Mouse (Mus musculus) midbrain, embryonic 16.5 days (tissue): ENCODE measurements around the gene Atp6v1g2. TPM values are rescaled to one million over a fixed set of nuclear protein-coding genes. Genes with fewer than 3 reads are reported as not detected.
A peak's percentile ranks its signal among the peaks of the same experiment; 100 is the strongest.

Source experiments
- ATAC-seq: fragments of 200-750 bp; cut with Nextera tagmentation; 2 replicates; pipeline ENCODE4 v1.8.0; 2017; ENCODE audit warnings: moderate TSS enrichment
- H3K27ac ChIP-seq: fragments of 300-500 bp; sonication (generic); 2 replicates; pipeline ENCODE4 v1.5.1; 2014; ENCODE audit warnings: mild to moderate bottlenecking, low read length, mixed read lengths
- H3K27me3 ChIP-seq: fragments of 300-500 bp; sonication (generic); 2 replicates; pipeline ENCODE4 v1.6.1; 2014; ENCODE audit warnings: low read depth, low read length, mixed read lengths; ENCODE audit not compliant: control insufficient read depth, insufficient read depth
- H3K36me3 ChIP-seq: fragments of 300-500 bp; sonication (generic); 2 replicates; pipeline ENCODE4 v1.6.1; 2014; ENCODE audit warnings: mild to moderate bottlenecking, low read length, moderate library complexity, mixed read lengths; ENCODE audit not compliant: control insufficient read depth, insufficient read depth
- H3K4me1 ChIP-seq: fragments of 300-500 bp; sonication (generic); 2 replicates; pipeline ENCODE4 v1.6.1; 2014; ENCODE audit warnings: mild to moderate bottlenecking, low read length, mixed read lengths; ENCODE audit not compliant: control insufficient read depth, insufficient read depth
- H3K4me2 ChIP-seq: fragments of 300-500 bp; sonication (generic); 2 replicates; pipeline ENCODE4 v1.6.1; 2014; ENCODE audit warnings: mild to moderate bottlenecking, low read length, mixed read lengths
- H3K4me3 ChIP-seq: fragments of 300-500 bp; sonication (generic); 2 replicates; pipeline ENCODE4 v1.5.1; 2014; ENCODE audit warnings: low read depth, mild to moderate bottlenecking, low read length, moderate library complexity, mixed read lengths
- H3K9ac ChIP-seq: fragments of 300-500 bp; sonication (generic); 2 replicates; pipeline ENCODE4 v1.6.1; 2014; ENCODE audit warnings: low read depth, low read length, mixed read lengths
- H3K9me3 ChIP-seq: fragments of 300-500 bp; sonication (generic); replicated peaks from 2 replicates; pipeline ENCODE4 v1.6.1; 2014; ENCODE audit warnings: mild to moderate bottlenecking, low read length, mixed read lengths; ENCODE audit not compliant: control insufficient read depth, poor library complexity, severe bottlenecking
- WGBS: fragments of 180-500 bp; shearing (Covaris S2); extraction: QIAGEN DNeasy Blood & Tissue Kit; methylation state at CpG from one replicate; pipeline ENCODE4 v1.1.7; 2014; 5-methylcytosine and 5-hydroxymethylcytosine counted together
- polyA plus RNA-seq: library from polyadenylated mRNA; unstranded; fragments of >200 nt; fragmentation: Nextera tagmentation; extraction: Ambion mirVana; gene quantifications from 2 replicates; pipeline ENCODE4 v1.2.1, GENCODE M21; 2015

The Atp6v1g2 gene
- polyA plus RNA-seq, 1 experiment from 2014 or later = 139 TPM

DNA sequence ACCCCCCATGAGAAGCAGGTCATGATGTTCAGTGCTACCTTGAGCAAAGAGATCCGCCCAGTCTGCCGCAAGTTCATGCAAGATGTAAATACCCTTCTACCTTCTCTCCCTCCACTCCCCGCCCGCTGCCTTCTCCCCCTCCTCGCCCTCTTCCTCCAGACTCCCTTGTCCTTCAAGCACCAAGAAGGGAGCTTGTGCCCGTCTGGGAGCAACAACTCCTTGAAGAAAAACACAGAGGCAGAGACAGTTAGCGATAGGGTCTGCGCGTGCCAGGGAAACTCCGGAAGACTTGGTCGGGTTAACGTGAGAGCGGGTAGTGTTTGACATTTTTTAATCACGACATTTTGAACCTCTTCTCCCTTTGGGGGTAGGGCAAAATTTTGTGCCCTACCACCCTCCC is 15.5 kb downstream of the Atp6v1g2 start:
- no peak overlapping the region for H3K4me2 ChIP-seq
- H3K36me3 ChIP-seq = peaks cover 71% of the 10 kb centered on the region
- no peak overlapping the region for H3K27ac ChIP-seq
- WGBS = 90% methylated on average over 14 of the region's 14 CpGs
- H3K9me3 ChIP-seq = no peaks in the 10 kb centered on the region
- H3K27me3 ChIP-seq = no peaks in the 10 kb centered on the region
- H3K9ac ChIP-seq = no peak overlapping the region
- no peak overlapping the region for H3K4me3 ChIP-seq
- ATAC-seq = no peak
- H3K4me1 ChIP-seq = peaks cover 17% of the 10 kb centered on the region

DNA sequence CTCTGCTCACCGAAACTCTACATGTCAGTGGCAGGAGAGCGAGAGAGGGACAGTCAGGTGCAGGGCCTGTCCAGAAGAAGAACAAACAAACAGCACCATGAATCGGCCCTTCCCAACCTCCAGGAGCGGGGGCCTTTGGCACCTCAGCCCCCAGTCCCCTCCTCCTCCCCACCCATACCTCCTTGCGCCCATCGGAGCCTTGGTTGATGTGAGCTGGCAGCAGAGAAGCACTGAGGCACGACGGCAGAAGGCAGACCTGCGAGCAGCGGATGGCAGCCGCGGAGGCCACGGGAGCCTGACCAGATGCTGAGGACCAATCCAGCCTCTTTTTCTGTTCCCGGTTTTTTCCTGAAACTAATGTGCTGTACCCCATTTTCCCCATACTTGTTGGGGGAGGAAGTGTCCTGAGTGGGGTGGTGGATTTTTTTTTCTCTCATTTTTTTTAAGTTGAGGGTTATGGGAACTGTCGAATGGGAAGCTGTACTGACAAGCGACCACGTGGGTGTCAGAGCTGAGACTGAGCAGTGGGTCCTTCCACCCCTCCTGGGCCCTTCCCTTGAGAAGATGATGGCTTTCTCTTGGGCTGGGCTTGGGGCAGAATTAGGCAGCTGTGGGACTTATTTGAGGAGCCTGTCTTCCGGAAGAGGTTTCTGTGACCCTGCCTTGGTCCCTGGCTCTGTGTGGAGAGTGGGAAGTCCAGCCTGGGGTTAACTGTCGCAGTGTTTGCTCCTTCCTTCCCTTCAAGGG is 16.2 kb downstream of the Atp6v1g2 start:
- Histone ChIP-seq H3K4me3 (no peak overlapping the region), H3K4me1 (peaks cover 11% of the 10 kb centered on the region), H3K27ac (no peak overlapping the region), H3K27me3 (no peaks in the 10 kb centered on the region), H3K36me3 (peaks cover 70% of the 10 kb centered on the region), H3K9me3 (no peaks in the 10 kb centered on the region), H3K4me2 (no peak overlapping the region), H3K9ac (no peak overlapping the region)
- WGBS = 84% methylated on average over 19 of the region's 19 CpGs
- no peak for ATAC-seq

DNA sequence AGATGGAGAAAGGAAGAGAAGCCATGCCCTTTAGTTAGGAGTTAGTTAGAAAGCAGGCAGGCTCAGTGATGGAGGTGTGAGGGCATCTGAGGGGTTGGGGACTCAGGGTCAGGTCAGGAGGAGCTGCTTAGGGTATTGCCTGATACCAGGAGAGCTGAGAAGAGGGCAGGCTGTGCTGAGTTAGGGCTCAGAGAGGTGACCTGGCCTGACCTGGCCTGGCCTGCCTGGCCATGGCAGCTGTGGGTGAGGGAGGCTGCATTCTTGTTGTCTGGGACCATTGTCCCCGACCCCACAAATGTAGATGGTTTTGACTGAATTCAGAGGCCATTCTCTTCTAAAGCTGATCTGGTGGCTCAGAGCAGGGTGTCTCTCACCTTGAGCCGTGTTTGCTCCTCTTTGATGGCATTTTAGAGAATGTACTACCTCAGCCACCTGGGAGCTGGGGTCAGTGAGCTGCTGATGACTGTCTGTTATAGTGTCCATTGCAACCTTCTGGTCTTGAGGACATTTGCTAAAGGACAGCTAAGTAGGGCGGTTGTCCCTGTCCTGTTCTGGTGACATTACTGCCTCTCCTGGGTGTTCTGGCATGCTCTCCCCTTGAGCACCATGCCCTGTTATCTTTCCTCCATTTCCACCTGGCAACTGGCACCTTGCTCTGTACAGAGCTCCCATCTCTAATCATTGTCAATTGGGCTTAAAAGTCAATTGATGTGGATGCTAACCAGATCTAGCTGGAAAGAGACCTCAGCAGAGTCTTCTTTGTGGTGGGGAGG is 17.1 kb downstream of the Atp6v1g2 start:
- Histone ChIP-seq H3K36me3 (peaks cover 64% of the 10 kb centered on the region), H3K4me3 (no peak overlapping the region), H3K4me1 (peaks cover 2% of the 10 kb centered on the region), H3K4me2 (no peak overlapping the region), H3K27ac (no peak overlapping the region), H3K9ac (no peak overlapping the region), H3K27me3 (no peaks in the 10 kb centered on the region), H3K9me3 (no peaks in the 10 kb centered on the region)
- WGBS = 84% methylated on average over 3 of the region's 3 CpGs
- no peak for ATAC-seq

DNA sequence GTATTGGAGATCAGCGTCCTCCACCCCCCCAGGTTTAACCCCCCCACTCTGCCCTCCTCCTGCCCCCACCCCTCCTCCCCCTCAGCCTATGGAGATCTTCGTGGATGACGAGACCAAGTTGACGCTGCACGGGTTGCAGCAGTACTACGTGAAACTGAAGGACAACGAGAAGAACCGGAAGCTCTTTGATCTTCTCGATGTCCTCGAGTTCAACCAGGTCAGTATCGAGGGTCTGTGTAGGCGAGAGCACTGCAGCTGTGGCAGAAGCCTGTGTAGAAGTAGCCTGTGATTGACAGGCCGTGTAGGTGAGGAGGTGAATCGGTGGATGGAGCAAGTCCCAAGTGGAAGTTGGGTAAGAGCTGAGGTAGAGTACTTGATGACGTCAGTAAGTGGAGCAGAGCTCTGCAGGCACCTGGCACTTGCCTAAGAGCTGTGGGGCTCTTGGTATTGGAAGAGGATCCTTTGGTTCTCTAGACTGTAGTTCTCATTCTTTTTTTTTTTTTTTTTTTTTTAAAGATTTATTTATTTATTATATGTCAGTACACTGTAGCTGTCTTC is 17.8 kb downstream of the Atp6v1g2 start:
- Histone ChIP-seq H3K27me3 (no peaks in the 10 kb centered on the region), H3K27ac (no peak overlapping the region), H3K36me3 (peaks cover 61% of the 10 kb centered on the region), H3K4me2 (no peak overlapping the region), H3K4me1 (no peaks in the 10 kb centered on the region), H3K4me3 (no peak overlapping the region), H3K9me3 (no peaks in the 10 kb centered on the region), H3K9ac (no peak overlapping the region)
- WGBS = 80% methylated on average over 15 of the region's 15 CpGs
- no peak for ATAC-seq

DNA sequence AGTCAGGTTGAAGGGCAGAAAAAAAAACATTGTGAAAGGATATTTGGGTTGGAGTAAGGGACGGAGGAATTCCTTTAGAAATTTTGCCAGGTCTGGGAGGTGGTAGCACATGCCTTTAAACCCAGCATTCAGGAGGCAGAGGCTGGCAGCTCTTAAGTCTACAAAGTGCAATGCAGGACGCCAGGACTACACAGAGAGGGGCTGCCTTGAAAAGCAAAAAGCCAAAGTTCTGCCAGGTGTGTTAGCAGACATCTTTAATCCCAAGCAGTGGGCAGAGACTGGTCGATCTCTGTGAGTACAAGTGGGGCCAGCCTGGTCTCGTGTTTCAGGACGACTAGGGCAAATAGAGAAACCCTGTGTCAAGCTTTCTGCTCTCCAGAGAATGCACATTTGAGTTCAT is 18.5 kb downstream of the Atp6v1g2 start:
- Histone ChIP-seq H3K4me2 (no peak overlapping the region), H3K27ac (no peak overlapping the region), H3K4me3 (no peak overlapping the region), H3K9ac (no peak overlapping the region), H3K4me1 (no peaks in the 10 kb centered on the region), H3K9me3 (no peaks in the 10 kb centered on the region), H3K36me3 (peaks cover 54% of the 10 kb centered on the region), H3K27me3 (no peaks in the 10 kb centered on the region)
- WGBS = 80% methylated on average over 5 of the region's 5 CpGs
- ATAC-seq = no peak

DNA sequence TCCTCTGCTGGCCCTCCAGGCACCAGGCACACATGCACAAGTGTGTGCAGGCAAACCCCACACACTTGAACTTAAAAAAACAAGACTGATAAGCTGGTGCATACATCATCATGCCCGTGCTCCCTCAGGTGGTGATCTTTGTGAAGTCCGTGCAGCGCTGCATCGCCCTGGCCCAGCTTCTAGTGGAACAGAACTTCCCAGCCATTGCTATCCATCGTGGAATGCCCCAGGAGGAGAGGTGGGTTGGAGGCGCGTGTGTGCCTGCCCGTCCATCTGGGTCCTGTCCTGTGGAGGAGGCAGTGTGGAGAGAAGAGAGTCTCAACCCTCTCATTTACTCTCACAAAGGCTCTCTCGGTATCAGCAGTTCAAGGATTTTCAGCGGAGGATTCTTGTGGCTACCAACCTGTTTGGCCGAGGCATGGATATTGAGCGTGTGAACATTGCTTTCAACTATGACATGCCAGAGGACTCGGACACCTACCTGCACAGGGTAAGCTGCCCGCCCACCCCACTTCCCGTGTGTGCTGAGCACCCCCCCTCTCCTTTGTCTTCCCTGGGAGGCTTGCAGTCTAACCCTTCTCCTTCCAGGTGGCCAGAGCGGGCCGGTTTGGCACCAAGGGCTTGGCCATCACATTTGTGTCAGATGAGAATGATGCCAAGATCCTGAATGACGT is 19.3 kb downstream of the Atp6v1g2 start:
- Histone ChIP-seq H3K9ac (no peak overlapping the region), H3K27ac (no peak overlapping the region), H3K4me2 (no peak overlapping the region), H3K9me3 (no peaks in the 10 kb centered on the region), H3K4me1 (no peaks in the 10 kb centered on the region), H3K36me3 (peaks cover 46% of the 10 kb centered on the region), H3K4me3 (no peak overlapping the region), H3K27me3 (no peaks in the 10 kb centered on the region)
- 85% methylated on average over 18 of the region's 18 CpGs for WGBS
- 0 out of 2 replicates have a peak, but pooled peaks have one; percentile 2 for ATAC-seq

DNA sequence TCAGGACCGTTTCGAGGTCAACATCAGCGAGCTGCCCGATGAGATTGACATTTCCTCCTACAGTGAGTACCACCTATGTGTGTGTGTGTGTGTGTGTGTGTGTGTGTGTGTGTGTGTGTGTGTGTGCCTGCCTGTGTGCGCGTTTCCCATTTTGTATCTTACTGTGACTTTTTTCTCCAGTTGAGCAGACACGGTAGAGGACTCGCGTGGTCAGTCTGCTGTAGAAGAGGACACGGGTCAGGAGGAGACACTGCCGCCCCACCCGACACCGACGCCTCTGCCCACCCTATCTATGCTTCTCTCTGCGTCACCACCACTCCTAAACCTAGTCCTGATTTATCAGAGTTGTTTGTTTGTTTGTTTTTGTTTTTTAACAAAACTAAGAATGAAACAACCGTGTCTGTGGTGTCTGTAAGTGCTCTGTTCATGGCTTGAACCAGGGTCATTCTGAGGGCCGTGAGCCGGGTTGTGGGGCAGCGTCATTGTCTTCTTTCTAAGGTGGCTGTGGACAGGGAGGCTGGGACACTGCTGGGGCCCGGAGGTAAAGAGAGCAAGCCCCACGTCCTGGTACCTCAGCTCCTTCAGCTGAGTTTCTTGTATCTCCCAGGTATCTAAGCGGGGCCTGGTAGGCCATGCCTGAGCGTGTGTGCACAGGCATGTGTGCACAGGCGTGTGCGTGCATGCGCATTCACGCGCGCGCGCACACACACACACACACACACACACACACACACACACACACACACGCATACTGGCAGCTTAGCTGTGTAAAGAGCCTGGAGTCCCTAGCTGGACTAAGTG is 20.0 kb downstream of the Atp6v1g2 start:
- Histone ChIP-seq H3K4me1 (no peaks in the 10 kb centered on the region), H3K9me3 (no peaks in the 10 kb centered on the region), H3K27me3 (no peaks in the 10 kb centered on the region), H3K9ac (no peak overlapping the region), H3K36me3 (peaks cover 43% of the 10 kb centered on the region), H3K27ac (no peak overlapping the region), H3K4me2 (no peak overlapping the region), H3K4me3 (no peak overlapping the region)
- WGBS = 84% methylated on average over 32 of the region's 32 CpGs
- ATAC-seq = 0 out of 2 replicates have a peak, but pooled peaks have one; percentile 11

DNA sequence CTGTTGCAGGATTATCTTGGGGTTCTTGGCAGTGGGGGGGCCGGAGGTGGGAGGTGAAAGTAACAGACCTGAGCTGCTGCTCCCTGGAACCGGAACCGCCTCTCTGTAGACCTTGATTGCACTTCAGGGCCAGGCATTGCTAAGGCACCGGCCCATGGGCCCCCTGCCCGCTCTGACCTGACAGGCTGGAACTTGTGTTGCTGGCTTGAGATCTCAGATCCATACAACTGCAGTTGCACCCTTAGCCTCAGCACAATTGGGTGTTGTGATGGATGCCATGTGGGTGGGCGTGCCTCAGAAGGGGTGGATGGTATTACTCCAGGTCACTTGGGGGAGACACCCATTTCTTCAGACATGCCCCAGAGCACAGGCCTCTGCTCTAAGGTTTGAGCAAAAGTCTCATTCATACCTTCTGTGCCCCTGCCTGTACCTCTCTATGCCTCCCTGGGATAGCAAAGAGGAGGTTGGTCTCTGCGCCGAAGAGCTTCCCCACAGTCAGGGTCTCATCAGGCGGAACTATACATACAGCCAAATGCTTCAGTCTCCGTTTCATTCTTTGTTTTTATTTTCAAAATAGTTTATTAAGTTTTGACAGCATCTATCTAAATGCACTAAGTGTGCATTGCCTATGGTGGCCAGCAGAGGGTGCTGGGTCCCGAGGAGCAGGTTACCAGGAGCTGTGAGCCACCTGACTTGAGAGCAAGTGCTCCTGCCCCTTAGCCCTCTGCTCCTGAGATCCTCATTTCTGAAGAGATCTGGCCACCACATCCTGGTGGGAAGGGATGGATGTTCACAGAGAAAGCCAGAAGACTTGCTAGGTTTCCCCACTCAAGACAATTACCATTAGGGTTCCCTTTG is 21.0 kb downstream of the Atp6v1g2 start:
- Histone ChIP-seq H3K27ac (no peak overlapping the region), H3K4me3 (no peak overlapping the region), H3K27me3 (no peaks in the 10 kb centered on the region), H3K4me1 (no peaks in the 10 kb centered on the region), H3K4me2 (no peak overlapping the region), H3K9ac (no peak overlapping the region), H3K9me3 (no peaks in the 10 kb centered on the region), H3K36me3 (peaks cover 38% of the 10 kb centered on the region)
- ATAC-seq = peak; percentile 23; the same call in 1 of the 2 replicates
- WGBS = 61% methylated on average over 11 of the region's 11 CpGs
